ENCODE assay signal across 7 mouse cellular contexts in the genomic region with DNA sequence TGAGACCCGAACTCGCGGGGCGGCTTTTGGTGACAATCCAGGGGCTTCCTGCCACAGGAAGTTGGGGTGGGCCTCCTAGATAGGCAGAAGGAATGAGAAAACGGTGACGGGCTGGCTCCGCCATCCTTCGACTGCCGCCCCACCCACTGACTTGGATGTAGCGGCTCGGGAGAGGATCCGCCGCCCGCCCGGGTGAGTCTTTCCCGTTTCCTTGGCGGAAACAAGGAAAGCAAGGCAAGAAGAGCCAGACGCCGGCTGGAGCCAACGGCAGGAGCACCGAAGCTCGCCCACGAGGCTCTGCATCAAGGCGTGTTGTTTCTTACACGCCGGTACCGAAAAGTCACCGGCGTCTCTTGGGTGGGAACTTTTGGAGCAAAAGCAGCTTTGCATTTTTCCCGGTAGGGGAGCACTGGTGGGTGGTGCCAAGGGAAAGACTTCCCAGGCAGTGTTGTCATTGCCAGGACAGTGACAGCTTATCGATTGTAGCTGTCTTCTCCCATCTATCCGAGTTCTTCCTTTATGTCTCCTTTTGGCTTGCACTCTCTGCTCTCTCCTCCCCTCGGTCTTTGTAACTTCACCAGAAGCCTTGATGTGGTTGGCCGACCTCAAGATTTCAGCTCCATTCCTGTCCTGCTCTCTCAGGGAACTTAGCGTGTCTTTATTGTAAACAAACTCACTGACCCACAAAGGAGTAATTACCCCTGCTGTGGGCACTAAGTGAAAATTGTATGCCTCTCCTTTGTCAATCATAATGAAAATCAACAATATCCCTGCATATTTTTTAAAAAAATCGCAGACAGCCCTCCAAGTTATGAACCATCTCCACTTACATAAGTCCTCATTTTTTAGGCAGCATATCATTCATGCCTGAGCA. TPM values are rescaled to one million over a fixed set of nuclear protein-coding genes. Genes with fewer than 3 reads are reported as not detected.
A peak's percentile ranks its signal among the peaks of the same experiment; 100 is the strongest.
DNase-seq lines count a peak whose midpoint lies in the region; ATAC-seq and TF ChIP-seq lines count a peak whose summit lies in the region.

No protein-coding gene starts in this region.

- under 1% methylated on average over 36 of the region's 36 CpGs for WGBS in neural tube, embryonic 11.5 days
- WGBS in heart, postnatal 0 days = under 1% methylated on average over 36 of the region's 36 CpGs
- WGBS in stomach, postnatal 0 days = under 1% methylated on average over 36 of the region's 36 CpGs

- H3K9me3 ChIP-seq in neural tube, embryonic 11.5 days (ENCODE audit: control insufficient read depth, low read length) = no peaks in the 10 kb centered on the region
- no peaks in the 10 kb centered on the region for H3K9me3 ChIP-seq in heart, postnatal 0 days (replicated peaks; ENCODE audit: control insufficient read depth, low read length)
- no peaks in the 10 kb centered on the region for H3K9me3 ChIP-seq in stomach, postnatal 0 days (ENCODE audit: control insufficient read depth, low read length)

- H3K4me1 ChIP-seq in neural tube, embryonic 11.5 days (ENCODE audit: control insufficient read depth, insufficient read depth, low read length) = peaks cover 6% of the 10 kb centered on the region; the same call in 1 of the 2 replicates
- peaks cover 10% of the 10 kb centered on the region for H3K4me1 ChIP-seq in bone marrow macrophage, adult 2 months (ENCODE audit: control insufficient read depth, insufficient read depth, low read length)
- H3K4me1 ChIP-seq in heart, postnatal 0 days (ENCODE audit: control insufficient read depth, insufficient read depth) = peaks cover 6% of the 10 kb centered on the region; the same call in 1 of the 2 replicates
- H3K4me1 ChIP-seq in stomach, postnatal 0 days (replicated peaks; ENCODE audit: control insufficient read depth, insufficient read depth) = no peaks in the 10 kb centered on the region

- H3K27ac ChIP-seq in neural tube, embryonic 11.5 days (ENCODE audit: low read depth, low read length) = peak overlapping the region; percentile 87
- H3K27ac ChIP-seq in bone marrow macrophage, adult 2 months (ENCODE audit: insufficient read depth, low read depth, low read length) = peak overlapping the region; percentile 56
- H3K27ac ChIP-seq in heart, postnatal 0 days (ENCODE audit: low read depth) = peak overlapping the region; percentile 90
- H3K27ac ChIP-seq in stomach, postnatal 0 days (replicated peaks) = peak overlapping the region; percentile 93

- no peaks in the 10 kb centered on the region for H3K36me3 ChIP-seq in neural tube, embryonic 11.5 days (ENCODE audit: control insufficient read depth, insufficient read depth, low read length)
- H3K36me3 ChIP-seq in heart, postnatal 0 days (replicated peaks; ENCODE audit: control insufficient read depth, insufficient read depth, low read length) = peaks cover 5% of the 10 kb centered on the region; the same call in 1 of the 2 replicates
- no peaks in the 10 kb centered on the region for H3K36me3 ChIP-seq in stomach, postnatal 0 days (ENCODE audit: control insufficient read depth, insufficient read depth, low read length)

- peak overlapping the region; percentile 82 for H3K9ac ChIP-seq in neural tube, embryonic 11.5 days (ENCODE audit: low read length)
- H3K9ac ChIP-seq in heart, postnatal 0 days (replicated peaks; ENCODE audit: low read depth, low read length) = peak overlapping the region; percentile 83
- H3K9ac ChIP-seq in stomach, postnatal 0 days (ENCODE audit: low read length) = peak overlapping the region; percentile 83

- TF ChIP-seq POLR2A in bone marrow macrophage, adult 2 months (IDR thresholded peaks at IDR 0.05; ENCODE audit: borderline replicate concordance, low read depth, low read length) = no peak

- TF ChIP-seq EP300 in heart, postnatal 0 days (IDR thresholded peaks at IDR 0.05; ENCODE audit: low read depth) = peak; percentile 30; the same call in 1 of the 2 replicates
- TF ChIP-seq EP300 in stomach, postnatal 0 days (optimal IDR thresholded peaks at IDR 0.05) = peak; percentile 54

- no peak for TF ChIP-seq CTCF in bone marrow macrophage, adult 2 months (IDR thresholded peaks at IDR 0.05; ENCODE audit: low read depth, low read length)
- TF ChIP-seq CTCF in heart, postnatal 0 days (IDR thresholded peaks at IDR 0.05; ENCODE audit: low read depth) = no peak
- peak; percentile 50 for TF ChIP-seq CTCF in stomach, postnatal 0 days (IDR thresholded peaks at IDR 0.05; ENCODE audit: low read depth)

- peak overlapping the region; percentile 89 for H3K4me3 ChIP-seq in neural tube, embryonic 11.5 days (ENCODE audit: low read depth, low read length)
- H3K4me3 ChIP-seq in bone marrow macrophage, adult 2 months (ENCODE audit: insufficient read depth, low read length) = peak overlapping the region; percentile 80
- H3K4me3 ChIP-seq in heart, postnatal 0 days (ENCODE audit: low read depth, low read length) = peak overlapping the region; percentile 95
- peak overlapping the region; percentile 87 for H3K4me3 ChIP-seq in stomach, postnatal 0 days (ENCODE audit: low read depth, low read length)

- peak; percentile 69 for ATAC-seq in neural tube, embryonic 11.5 days (ENCODE audit: insufficient read depth, low FRiP score, low TSS enrichment)
- ATAC-seq in heart, postnatal 0 days (ENCODE audit: insufficient read depth, low read depth) = peak; percentile 57
- peak; percentile 67 for ATAC-seq in stomach, postnatal 0 days (ENCODE audit: low FRiP score, low TSS enrichment)

- no peaks in the 10 kb centered on the region for H3K27me3 ChIP-seq in neural tube, embryonic 11.5 days (ENCODE audit: control insufficient read depth, insufficient read depth, low read length)
- H3K27me3 ChIP-seq in heart, postnatal 0 days (ENCODE audit: control insufficient read depth, insufficient read depth, low read length) = no peaks in the 10 kb centered on the region
- no peaks in the 10 kb centered on the region for H3K27me3 ChIP-seq in stomach, postnatal 0 days (ENCODE audit: control insufficient read depth, insufficient read depth, low read length)

- no peak for DNase-seq in neural tube, embryonic 11.5 days (ENCODE audit: low spot score)
- DNase-seq in neural tube, embryonic 10.5 days (ENCODE audit: extremely low spot score, low spot score) = no peak
- DNase-seq in heart, postnatal 0 days (ENCODE audit: low spot score) = peak; percentile 43
- peak; percentile 53 for DNase-seq in lung, postnatal 10 days
- no peak for DNase-seq in stomach, postnatal 0 days (ENCODE audit: low spot score)
- no peak for DNase-seq in spleen, adult 18-20 months

- H3K4me2 ChIP-seq in neural tube, embryonic 11.5 days (ENCODE audit: low read depth) = peak overlapping the region; percentile 89
- peak overlapping the region; percentile 70 for H3K4me2 ChIP-seq in heart, postnatal 0 days (ENCODE audit: low read depth, low read length)
- peak overlapping the region; percentile 77 for H3K4me2 ChIP-seq in stomach, postnatal 0 days (replicated peaks; ENCODE audit: low read depth)

RNA-seq across cellular contexts. Expression of a gene that starts 0.5 kb away (rescaled TPM):
- 61.3 and 62.8 TPM in 2 replicates for polyA plus RNA-seq in neural tube, embryonic 11.5 days (2014; fragmentation: Nextera tagmentation; extraction: Ambion mirVana)
- polyA plus RNA-seq in bone marrow macrophage, adult 2 months (2012; ENCODE audit: insufficient read depth, insufficient read length, missing spikeins) = 42.8 and 54.8 TPM in 2 replicates
- 23.8 and 39.6 TPM in 2 replicates for total RNA-seq in heart, postnatal 0 days (2014; rRNA removed; ENCODE audit: low replicate concordance)
- 29.5 and 30.0 TPM in 2 replicates for polyA plus RNA-seq in heart, postnatal 0 days (2015; fragmentation: Nextera tagmentation; extraction: Ambion mirVana)
- polyA plus RNA-seq in stomach, postnatal 0 days (2015; fragmentation: Nextera tagmentation; extraction: Ambion mirVana) = 18.2 and 19.8 TPM in 2 replicates

RNA-seq across cellular contexts. Expression of a gene that starts 0.8 kb away (rescaled TPM):
- 17.3 and 17.4 TPM in 2 replicates for polyA plus RNA-seq in neural tube, embryonic 11.5 days (2014; fragmentation: Nextera tagmentation; extraction: Ambion mirVana)
- 15.0 and 18.5 TPM in 2 replicates for polyA plus RNA-seq in bone marrow macrophage, adult 2 months (2012; ENCODE audit: insufficient read depth, insufficient read length, missing spikeins)
- total RNA-seq in heart, postnatal 0 days (2014; rRNA removed; ENCODE audit: low replicate concordance) = 10.2 and 13.3 TPM in 2 replicates
- 3.5 and 3.7 TPM in 2 replicates for polyA plus RNA-seq in heart, postnatal 0 days (2015; fragmentation: Nextera tagmentation; extraction: Ambion mirVana)
- 5.9 and 6.2 TPM in 2 replicates for polyA plus RNA-seq in stomach, postnatal 0 days (2015; fragmentation: Nextera tagmentation; extraction: Ambion mirVana)

RNA-seq across cellular contexts. Expression of a gene that starts 41.4 kb away (rescaled TPM):
- polyA plus RNA-seq in neural tube, embryonic 11.5 days (2014; fragmentation: Nextera tagmentation; extraction: Ambion mirVana) = 0.20 TPM in 1 of 2 replicates, not detected in the other
- polyA plus RNA-seq in bone marrow macrophage, adult 2 months (2012; ENCODE audit: insufficient read depth, insufficient read length, missing spikeins) = 0.41 TPM in 1 of 2 replicates, not detected in the other
- not detected in 2 replicates for total RNA-seq in heart, postnatal 0 days (2014; rRNA removed; ENCODE audit: low replicate concordance)
- polyA plus RNA-seq in heart, postnatal 0 days (2015; fragmentation: Nextera tagmentation; extraction: Ambion mirVana) = 0.14 and 0.29 TPM in 2 replicates
- not detected in 2 replicates for polyA plus RNA-seq in stomach, postnatal 0 days (2015; fragmentation: Nextera tagmentation; extraction: Ambion mirVana)

Comparison
In these comparisons a context has a peak if more than half of its experiments do, and no peak if none do; other contexts are left out.
1. DNase-seq: peak in heart, postnatal 0 days (single experiment) and lung, postnatal 10 days (single experiment); none in neural tube, embryonic 11.5 days (single experiment), neural tube, embryonic 10.5 days (single experiment), stomach, postnatal 0 days (single experiment) and spleen, adult 18-20 months (0 of 2).
2. Peak in every context shown above with its lines, with median percentiles within 50 percentile points of each other: ATAC-seq, H3K27ac ChIP-seq, H3K4me2 ChIP-seq, H3K4me3 ChIP-seq and H3K9ac ChIP-seq.